ENCODE assay signal across 8 mouse cellular contexts in genomic region chr7:121981307-121981871, GRCm38 (mm10). TPM values are rescaled to one million over a fixed set of nuclear protein-coding genes. Genes with fewer than 3 reads are reported as not detected.
A peak's percentile ranks its signal among the peaks of the same experiment; 100 is the strongest.
DNase-seq lines count a peak whose midpoint lies in the region; ATAC-seq and TF ChIP-seq lines count a peak whose summit lies in the region.

Gene Cog7, minus strand, starts transcription at chr7:121981711.

- H3K27me3 ChIP-seq in embryonic facial prominence, embryonic 15.5 days, result no peaks in the 10 kb centered on the region
- H3K27me3 ChIP-seq in limb, embryonic 14.5 days (ENCODE audit: control insufficient read depth, insufficient read depth, low read length), result no peaks in the 10 kb centered on the region
- H3K27me3 ChIP-seq in midbrain, postnatal 0 days (ENCODE audit: insufficient read depth, low read length), result no peaks in the 10 kb centered on the region

- H3K27ac ChIP-seq in bone marrow, adult 2 months (ENCODE audit: control insufficient read depth, insufficient read depth, low read depth, low read length, poor library complexity), result peak within 1 kb of the TSS; percentile 58; the same call in 1 of the 2 replicates
- no peak within 1 kb of the TSS for H3K27ac ChIP-seq in embryonic facial prominence, embryonic 15.5 days (replicated peaks)
- 0 out of 2 replicates have a peak within 1 kb of the TSS, but pooled peaks have one; percentile 7 for H3K27ac ChIP-seq in limb, embryonic 14.5 days (replicated peaks; ENCODE audit: low read depth, low read length)
- no peak within 1 kb of the TSS for H3K27ac ChIP-seq in midbrain, postnatal 0 days (ENCODE audit: low read depth, low read length)

- peak; percentile 72; the same call in 1 of the 2 replicates for TF ChIP-seq POLR2A in bone marrow, adult 2 months (IDR thresholded peaks at IDR 0.05; ENCODE audit: borderline replicate concordance, control insufficient read depth, low read depth, low read length)
- TF ChIP-seq POLR2A in limb, embryonic 14.5 days (IDR thresholded peaks at IDR 0.05; ENCODE audit: borderline replicate concordance, extremely low read depth, insufficient read depth, insufficient read length), result 0 out of 2 replicates have a peak, but pooled peaks have one; percentile 39

- ATAC-seq in embryonic facial prominence, embryonic 15.5 days (ENCODE audit: insufficient number of reproducible peaks, low FRiP score, low TSS enrichment, low read depth), result peak; percentile 85
- peak; percentile 89 for ATAC-seq in limb, embryonic 14.5 days (ENCODE audit: low FRiP score, low read depth)
- ATAC-seq in midbrain, postnatal 0 days (ENCODE audit: low FRiP score), result peak; percentile 83

- no peaks in the 10 kb centered on the region; the same call in none of the 2 replicates for H3K4me1 ChIP-seq in bone marrow, adult 2 months (ENCODE audit: control insufficient read depth, insufficient read depth, low read length)
- H3K4me1 ChIP-seq in embryonic facial prominence, embryonic 15.5 days, result 0 out of 2 replicates have a peak, but pooled peaks cover 4% of the 10 kb centered on the region
- H3K4me1 ChIP-seq in limb, embryonic 14.5 days (ENCODE audit: control insufficient read depth, insufficient read depth, low read length), result peaks cover 5% of the 10 kb centered on the region
- H3K4me1 ChIP-seq in midbrain, postnatal 0 days (ENCODE audit: insufficient read depth, low read length), result no peaks in the 10 kb centered on the region

- peak; percentile 92 for DNase-seq in 416B (ENCODE audit: low read depth)
- DNase-seq in heart, adult 8-10 months (ENCODE audit: low spot score), result peak; percentile 94
- DNase-seq in kidney, adult 9 months, result peak; percentile 93
- DNase-seq in limb, embryonic 14.5 days (ENCODE audit: low spot score), result peak; percentile 92
- peak; percentile 93 for DNase-seq in midbrain, postnatal 0 days (ENCODE audit: low spot score)
- DNase-seq in spleen, postnatal 14 days (ENCODE audit: low spot score in 2 of 2), result peak; percentile 82 to 90

- peak within 1 kb of the TSS; percentile 94 for H3K4me3 ChIP-seq in bone marrow, adult 2 months (replicated peaks; ENCODE audit: control insufficient read depth, low read depth, low read length)
- peak within 1 kb of the TSS; percentile 76 for H3K4me3 ChIP-seq in embryonic facial prominence, embryonic 15.5 days (replicated peaks)
- peak within 1 kb of the TSS; percentile 69 for H3K4me3 ChIP-seq in limb, embryonic 14.5 days (replicated peaks; ENCODE audit: low read length)
- peak within 1 kb of the TSS; percentile 67 for H3K4me3 ChIP-seq in midbrain, postnatal 0 days (ENCODE audit: low read depth, low read length)

- H3K36me3 ChIP-seq in embryonic facial prominence, embryonic 15.5 days, result peaks cover 7% of the 10 kb centered on the region
- H3K36me3 ChIP-seq in limb, embryonic 14.5 days (ENCODE audit: control insufficient read depth, insufficient read depth, low read length), result peaks cover 9% of the 10 kb centered on the region
- H3K36me3 ChIP-seq in midbrain, postnatal 0 days (ENCODE audit: insufficient read depth, low read length), result 0 out of 2 replicates have a peak, but pooled peaks cover 8% of the 10 kb centered on the region

- H3K9ac ChIP-seq in embryonic facial prominence, embryonic 15.5 days, result peak within 1 kb of the TSS; percentile 56
- H3K9ac ChIP-seq in limb, embryonic 14.5 days (ENCODE audit: low read depth, low read length, severe bottlenecking), result peak within 1 kb of the TSS; percentile 77
- peak within 1 kb of the TSS; percentile 61 for H3K9ac ChIP-seq in midbrain, postnatal 0 days (replicated peaks; ENCODE audit: low read length, poor library complexity, severe bottlenecking)

- H3K4me2 ChIP-seq in embryonic facial prominence, embryonic 15.5 days (replicated peaks), result peak within 1 kb of the TSS; percentile 59
- peak within 1 kb of the TSS; percentile 57 for H3K4me2 ChIP-seq in limb, embryonic 14.5 days (replicated peaks; ENCODE audit: low read depth, low read length, severe bottlenecking)
- H3K4me2 ChIP-seq in midbrain, postnatal 0 days (ENCODE audit: low read depth, low read length, poor library complexity, severe bottlenecking), result peak within 1 kb of the TSS; percentile 56

- no peaks in the 10 kb centered on the region for H3K9me3 ChIP-seq in embryonic facial prominence, embryonic 15.5 days (replicated peaks)
- no peaks in the 10 kb centered on the region for H3K9me3 ChIP-seq in limb, embryonic 14.5 days (ENCODE audit: control insufficient read depth, low read length)
- H3K9me3 ChIP-seq in midbrain, postnatal 0 days (ENCODE audit: low read length), result no peaks in the 10 kb centered on the region

- WGBS in bone marrow, adult 2 months, result 1% methylated on average over 55 of the region's 55 CpGs
- WGBS in embryonic facial prominence, embryonic 15.5 days, result under 1% methylated on average over 55 of the region's 55 CpGs
- 1% methylated on average over 53 of the region's 55 CpGs for WGBS in limb, embryonic 14.5 days
- under 1% methylated on average over 55 of the region's 55 CpGs for WGBS in midbrain, postnatal 0 days

- no peak for TF ChIP-seq CTCF in bone marrow, adult 2 months (IDR thresholded peaks at IDR 0.05; ENCODE audit: control insufficient read depth, insufficient read depth, low read length)
- no peak for TF ChIP-seq CTCF in midbrain, postnatal 0 days (IDR thresholded peaks at IDR 0.05)

RNA-seq across cellular contexts. Expression of gene Cog7, which starts in this region (rescaled TPM):
- 3.4 and 9.2 TPM in 2 replicates for polyA plus RNA-seq in bone marrow, adult 2 months (2011; ENCODE audit: insufficient read depth, insufficient read length, low replicate concordance, missing spikeins)
- 24.4 and 24.8 TPM in 2 replicates for polyA plus RNA-seq in embryonic facial prominence, embryonic 15.5 days (2015; fragmentation: Nextera tagmentation; extraction: Ambion mirVana)
- 10 to 100 TPM; 19.1 to 20.6 (median 20.1) TPM for total RNA-seq in heart, adult 8-10 months (2022)
- 18.9 and 21.7 TPM in 2 replicates for polyA plus RNA-seq in limb, embryonic 14.5 days (2012; rRNA removed)
- polyA plus RNA-seq in limb, embryonic 14.5 days (2014; fragmentation: Nextera tagmentation; extraction: Ambion mirVana), result 15.2 and 17.0 TPM in 2 replicates
- total RNA-seq in midbrain, postnatal 0 days (2014; rRNA removed), result 34.9 and 41.3 TPM in 2 replicates
- 22.4 and 27.4 TPM in 2 replicates for polyA plus RNA-seq in midbrain, postnatal 0 days (2015; fragmentation: Nextera tagmentation; extraction: Ambion mirVana)

Comparison
In these comparisons a context has a peak if more than half of its experiments do, and no peak if none do; other contexts are left out.
1. H3K27ac ChIP-seq: peak in bone marrow, adult 2 months (single experiment) and limb, embryonic 14.5 days (single experiment); none in embryonic facial prominence, embryonic 15.5 days (single experiment) and midbrain, postnatal 0 days (single experiment).
2. Peak in every context shown above with its lines, with median percentiles within 50 percentile points of each other: DNase-seq, H3K4me3 ChIP-seq, ATAC-seq, H3K4me2 ChIP-seq and H3K9ac ChIP-seq.